Mouse (Mus musculus): Measurements from ENCODE around the gene Tubgcp4.
A peak's percentile ranks its signal among the peaks of the same experiment; 100 is the strongest.
"Not testable (repeated sequence)": the region's sequence is repeated elsewhere in the genome, so short reads cannot be mapped to it uniquely, and the experiment has no call there.

Gene Tubgcp4

GRCm38 (mm10) chr2:121170481-121170971, at the start of gene Tubgcp4:
TSS of gene Tubgcp4 (plus strand) at chr2:121170654.
- peak in 1 of 2 experiments; percentile 62 for DNase-seq (ENCODE audit: low spot score in 2 of 2)

GRCm38 (mm10) chr2:121126302-121126701, 44.2 kb upstream of the Tubgcp4 start:
- DNase-seq (ENCODE audit: low spot score in 2 of 2): not testable (repeated sequence)

DNA sequence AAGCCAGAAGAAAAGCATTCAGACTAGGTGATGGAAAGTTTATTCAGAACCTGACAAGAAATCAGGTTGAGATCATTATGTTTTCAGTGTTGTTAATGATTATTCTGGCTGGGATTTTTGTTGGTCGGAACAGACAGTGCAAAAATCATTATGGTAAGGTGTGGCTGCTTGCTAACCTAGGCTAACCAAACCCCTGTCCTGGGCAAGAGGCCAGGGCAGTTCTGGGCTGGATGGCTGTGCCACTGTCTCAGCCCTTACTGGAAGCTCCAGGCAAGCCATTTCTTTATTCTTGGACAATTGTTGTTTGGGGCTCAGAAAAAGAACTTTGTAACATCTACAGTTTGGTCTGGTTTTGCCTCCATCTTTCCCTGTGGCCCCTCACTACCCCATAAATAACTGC, 42.9 kb upstream of the Tubgcp4 start:
- no peak for DNase-seq (ENCODE audit: low spot score in 2 of 2)

GRCm38 (mm10) chr2:121128865-121129620, 41.4 kb upstream of the Tubgcp4 start:
- DNase-seq (ENCODE audit: low spot score in 2 of 2): no peak

- DNase-seq (ENCODE audit: low spot score in 2 of 2): no peak
Observed at GRCm38 (mm10) chr2:121132822-121133221, 37.6 kb upstream of the Tubgcp4 start.

- DNase-seq (ENCODE audit: low spot score in 2 of 2): no peak
Observed at GRCm38 (mm10) chr2:121137371-121137770, 33.1 kb upstream of the Tubgcp4 start.

- no peak for DNase-seq (ENCODE audit: low spot score in 2 of 2)
Observed at GRCm38 (mm10) chr2:121139266-121140017, 31.0 kb upstream of the Tubgcp4 start.

DNA sequence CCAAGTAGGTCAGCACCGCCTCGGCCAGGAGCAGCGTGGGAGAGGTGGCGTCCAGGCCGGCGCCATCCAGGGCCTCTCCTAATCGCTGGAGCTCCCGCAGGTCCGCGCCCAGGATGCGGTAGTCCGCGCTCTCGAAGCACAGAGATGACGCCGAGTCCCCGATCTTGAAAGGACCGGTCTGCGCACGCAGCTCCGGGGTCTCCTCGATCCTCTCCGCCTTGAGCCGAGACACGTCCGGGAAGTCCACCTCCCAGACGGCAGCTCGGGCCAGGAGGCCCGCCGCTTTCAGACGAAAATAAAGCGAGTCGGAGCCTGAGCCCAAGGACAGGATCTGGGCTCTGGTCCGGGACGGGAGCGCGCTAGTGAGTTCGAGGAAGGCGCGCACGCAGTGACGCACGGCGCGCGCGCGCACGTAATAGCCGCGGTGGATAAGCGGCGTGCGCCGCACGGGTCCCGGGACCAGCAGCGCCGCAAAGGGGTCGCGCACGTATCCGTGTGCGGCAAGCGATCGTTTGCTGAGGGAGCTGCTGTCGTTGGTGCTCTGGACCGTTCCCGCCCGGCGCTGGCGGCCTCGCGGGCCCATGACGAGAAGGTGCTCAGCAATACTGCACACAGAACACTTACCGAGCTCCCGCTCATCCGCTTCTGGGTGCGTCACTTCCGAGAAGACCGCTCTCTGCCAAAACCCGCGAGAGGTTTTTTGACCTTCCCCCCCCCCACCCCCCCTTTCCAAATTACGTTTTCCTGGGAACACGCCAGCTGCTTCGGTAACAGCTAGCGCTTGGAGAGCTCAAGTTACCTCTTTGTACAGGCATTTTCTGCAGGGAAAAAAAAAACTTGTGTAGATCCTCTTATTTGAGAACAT, 30.2 kb upstream of the Tubgcp4 start, which contains the start of the genes Adal and Lcmt2:
TSS of gene Adal (plus strand) at position 411 of the 865 bp plus-strand sequence.
TSS of gene Lcmt2 (minus strand) at position 636 of the 865 bp plus-strand sequence.
- DNase-seq (ENCODE audit: low spot score in 2 of 2): peak; percentile 88 to 89

DNA sequence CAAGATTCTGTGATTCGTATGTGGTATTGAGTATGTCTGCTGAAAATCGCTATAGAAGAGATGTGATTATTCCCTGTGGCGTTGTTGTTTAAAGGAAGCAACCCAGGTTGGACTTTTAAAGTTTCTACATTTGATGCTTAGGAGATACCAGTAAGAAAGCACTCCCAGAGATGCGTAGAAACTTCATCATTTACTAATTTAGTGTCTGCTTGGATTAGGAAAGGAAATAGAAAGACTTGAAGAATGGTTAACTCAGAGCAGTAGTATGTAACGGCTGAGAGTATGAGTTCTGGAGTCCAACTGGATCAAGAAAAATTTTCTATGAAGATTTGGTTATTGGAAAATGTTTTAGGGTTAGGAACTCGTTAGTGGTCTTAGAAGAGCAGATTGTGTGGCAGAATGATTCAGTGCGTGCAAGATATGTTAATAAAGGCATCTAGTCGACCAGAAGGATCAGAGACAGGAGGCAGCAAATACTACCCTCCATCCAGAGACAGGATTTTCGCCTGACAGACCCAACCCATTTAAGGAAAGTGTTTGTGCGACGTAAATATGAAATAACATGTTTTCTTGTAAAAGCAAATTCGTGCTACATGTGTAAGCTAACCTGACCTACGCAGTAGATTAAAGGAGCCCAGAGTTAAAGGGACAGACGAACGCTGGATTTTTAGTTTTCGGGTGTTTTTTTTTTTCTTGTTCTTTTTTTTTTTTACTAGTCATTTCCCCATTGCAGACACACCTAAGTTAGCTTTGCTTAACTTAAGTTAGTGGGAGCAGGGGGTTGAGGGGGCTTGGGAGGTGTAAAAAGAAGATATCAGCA, 29.0 kb upstream of the Tubgcp4 start:
- DNase-seq (ENCODE audit: low spot score in 2 of 2): no peak

DNA sequence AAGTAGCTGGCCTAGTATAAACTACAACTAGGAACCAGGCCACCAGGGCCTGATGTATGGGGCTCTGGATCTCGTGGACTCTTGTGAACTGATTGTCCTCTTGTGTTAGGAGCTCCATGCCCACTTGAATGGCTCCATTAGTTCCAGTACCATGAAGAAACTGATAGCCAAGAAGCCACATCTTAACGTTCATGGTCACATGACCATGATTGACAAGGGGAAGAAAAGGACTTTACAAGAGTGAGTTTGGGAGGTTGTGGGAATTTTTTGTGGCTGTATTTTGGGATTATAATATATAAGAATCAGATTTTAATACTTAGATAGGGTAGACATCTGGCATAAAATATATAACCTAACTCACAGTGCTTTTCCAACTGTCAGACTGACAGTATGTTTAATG, 28.0 kb upstream of the Tubgcp4 start:
- no peak for DNase-seq (ENCODE audit: low spot score in 2 of 2)

DNA sequence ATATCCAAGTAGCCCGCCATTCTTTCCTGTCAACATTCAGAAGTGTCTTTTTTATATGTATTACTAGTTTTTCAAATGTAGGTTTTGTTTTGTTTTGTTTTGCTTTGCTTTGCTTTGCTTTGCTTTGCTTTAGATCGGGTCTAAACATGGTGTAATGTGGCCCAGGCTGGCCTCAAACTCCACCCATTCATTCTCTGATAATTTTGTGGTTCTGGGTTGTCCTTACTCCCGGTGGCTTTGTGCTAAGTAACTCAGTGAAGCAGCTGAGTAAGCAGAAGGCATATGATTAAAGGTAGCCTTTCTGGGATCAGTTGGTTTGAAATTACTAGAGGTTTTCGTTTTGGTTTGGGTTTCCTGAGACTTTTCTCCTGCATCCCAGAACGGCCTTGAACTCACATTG, 20.8 kb upstream of the Tubgcp4 start:
- no peak for DNase-seq (ENCODE audit: low spot score in 2 of 2)

DNA sequence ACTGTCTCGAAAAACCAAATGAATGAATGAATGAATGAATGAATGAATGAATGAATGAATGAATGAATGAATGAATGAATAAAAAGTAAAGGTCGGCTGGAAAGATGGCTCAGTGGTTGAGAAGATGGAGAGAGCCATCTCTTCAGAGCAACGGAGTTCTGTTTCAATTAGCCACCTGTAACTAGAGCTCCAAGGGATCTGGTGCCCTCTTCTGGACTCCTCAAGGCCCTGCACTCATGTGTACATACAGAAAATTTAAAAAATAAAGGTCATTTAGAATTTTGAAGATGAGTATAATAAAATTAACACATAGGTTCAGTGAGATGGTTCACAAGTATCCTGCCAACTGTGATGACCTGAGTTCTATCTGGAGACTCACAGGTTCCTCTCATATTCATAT, 17.4 kb upstream of the Tubgcp4 start:
- DNase-seq (ENCODE audit: low spot score in 2 of 2): no peak

DNA sequence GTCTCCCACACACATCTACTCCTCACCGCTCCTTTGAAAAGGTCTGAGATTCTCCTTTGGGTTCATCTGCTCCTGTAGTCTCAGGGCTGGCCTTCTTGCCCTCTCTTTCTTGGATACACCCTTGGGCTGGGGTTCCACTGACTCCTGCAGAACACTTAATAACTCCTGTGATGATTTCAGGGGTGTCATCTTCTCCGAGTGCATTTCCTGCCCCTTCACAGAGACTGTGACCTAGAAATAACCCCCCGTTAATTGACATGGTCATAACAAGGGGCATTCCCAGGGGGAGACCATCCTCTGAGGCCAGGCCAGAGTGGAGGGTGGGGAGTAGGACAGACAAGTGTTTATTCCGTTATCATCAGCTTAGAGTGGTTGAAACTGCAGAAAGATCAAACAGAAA, 1.3 kb upstream of the Tubgcp4 start:
- DNase-seq (ENCODE audit: low spot score in 2 of 2): no peak

DNA sequence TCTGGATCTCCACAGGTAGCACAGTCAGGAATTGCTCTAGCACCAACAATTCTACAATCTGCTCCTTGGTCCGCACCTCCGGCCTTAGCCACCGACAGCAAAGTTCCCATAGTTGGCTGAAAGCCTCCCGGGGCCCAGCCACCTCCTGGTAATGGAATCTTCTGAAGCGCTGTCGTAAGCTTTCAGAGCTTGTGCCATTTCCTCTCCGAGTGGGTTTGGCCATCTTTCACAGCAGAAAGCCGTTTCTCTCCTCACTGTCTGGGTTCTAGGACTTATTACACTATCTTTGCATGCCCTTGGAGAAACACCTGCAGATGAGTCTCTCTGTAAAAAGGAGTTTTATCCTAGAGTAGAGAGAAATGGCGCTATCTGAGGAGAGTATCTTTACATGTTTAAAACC, 552 bp upstream of the Tubgcp4 start:
- DNase-seq (ENCODE audit: low spot score in 2 of 2): no peak

GRCm38 (mm10) chr2:121170980-121171742, 707 bp downstream of the Tubgcp4 start, which contains the start of gene Zscan29:
TSS of gene Zscan29 (minus strand) at chr2:121171125.
- DNase-seq (ENCODE audit: low spot score in 2 of 2): peak; percentile 87 to 89

DNA sequence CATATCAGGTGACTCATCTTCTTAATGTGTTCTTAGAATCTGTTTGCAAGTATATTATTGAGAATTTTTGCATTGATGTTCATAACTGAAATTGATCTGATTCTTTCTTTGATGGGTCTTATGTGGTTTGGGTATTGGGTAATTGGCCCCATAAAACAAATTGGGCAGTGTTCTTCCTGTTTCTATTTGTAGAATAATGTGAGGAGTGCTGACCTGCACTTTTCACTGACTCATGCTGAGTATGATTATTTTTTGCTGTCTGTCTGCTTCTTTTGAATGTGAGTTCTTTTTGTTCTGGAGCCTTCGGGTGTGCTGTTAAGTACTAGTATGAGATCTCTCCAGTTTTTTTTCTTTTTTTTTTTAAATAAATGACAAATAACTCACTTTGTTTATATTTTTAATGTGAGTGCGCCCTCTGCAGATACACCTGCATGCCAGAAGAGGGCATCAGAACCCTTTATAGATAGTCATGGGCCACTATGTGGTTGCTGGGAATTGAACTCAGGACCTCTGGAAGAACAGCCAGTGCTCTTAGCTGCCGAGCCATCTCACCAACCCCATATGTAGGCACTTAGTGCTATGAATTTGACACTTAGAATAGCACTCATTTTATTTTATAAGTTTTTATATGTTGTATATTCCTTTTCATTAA, 8.5 kb downstream of the Tubgcp4 start:
- DNase-seq (ENCODE audit: low spot score in 2 of 2): no peak

DNA sequence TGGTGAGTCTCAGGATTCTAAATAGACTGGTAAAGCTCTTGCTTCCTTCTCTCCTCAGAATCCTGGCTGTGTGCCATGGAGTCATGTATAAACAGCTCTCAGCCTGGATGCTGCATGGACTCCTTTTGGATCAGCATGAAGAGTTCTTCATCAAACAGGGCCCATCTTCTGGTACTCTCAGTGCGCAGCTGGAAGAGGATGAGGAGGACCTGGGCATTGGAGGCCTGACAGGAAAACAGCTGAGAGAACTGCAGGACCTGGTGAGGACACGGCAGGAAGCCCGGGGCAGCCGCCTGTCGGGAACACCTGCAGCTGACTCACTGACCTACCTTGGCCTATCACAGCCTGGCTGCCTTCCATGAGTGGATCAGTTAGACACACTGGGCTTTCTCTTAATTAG, 13.0 kb downstream of the Tubgcp4 start:
- DNase-seq (ENCODE audit: low spot score in 2 of 2): no peak

GRCm38 (mm10) chr2:121184142-121184541, 13.7 kb downstream of the Tubgcp4 start:
- DNase-seq (ENCODE audit: low spot score in 2 of 2): no peak

DNA sequence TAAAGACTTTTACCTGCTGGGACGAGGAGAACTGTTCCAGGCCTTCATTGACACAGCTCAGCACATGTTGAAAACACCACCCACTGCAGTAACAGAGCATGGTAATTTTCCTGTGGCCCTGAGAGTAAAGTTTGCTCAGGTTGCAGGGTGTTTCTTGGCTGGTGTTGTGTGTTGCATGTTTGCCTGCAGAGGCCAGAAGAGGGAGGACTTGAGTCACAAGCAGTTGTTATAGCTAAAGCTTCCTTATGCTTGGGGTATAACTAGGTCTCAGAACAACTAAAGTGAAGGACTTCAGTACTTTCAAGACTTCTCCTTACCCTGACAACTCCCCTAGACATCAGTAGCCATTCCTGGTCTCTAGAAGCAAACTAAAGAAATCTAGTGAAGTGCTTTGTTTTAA, 18.1 kb downstream of the Tubgcp4 start:
- no peak for DNase-seq (ENCODE audit: low spot score in 2 of 2)

DNA sequence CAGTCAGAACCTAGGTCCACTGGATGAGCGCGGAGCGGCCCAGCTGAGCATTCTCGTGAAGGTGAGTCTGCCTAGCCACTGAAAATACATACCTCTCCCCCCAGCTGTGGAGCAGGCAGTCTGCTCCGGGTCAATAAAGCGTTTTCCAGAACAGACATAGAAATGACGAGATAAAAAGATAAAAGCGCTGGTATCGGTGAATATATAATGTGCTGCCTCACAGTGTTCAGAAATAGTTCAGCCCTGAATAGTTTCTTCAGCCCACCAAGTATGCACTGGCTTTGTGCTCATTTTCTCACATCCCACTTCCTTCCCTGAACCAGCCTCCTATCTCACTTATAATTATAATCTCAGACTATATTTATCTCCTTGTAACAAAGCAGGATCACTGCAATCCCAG, 25.0 kb downstream of the Tubgcp4 start:
- DNase-seq (ENCODE audit: low spot score in 2 of 2): no peak

Data from urinary bladder, postnatal 4 days (tissue).